Mouse (Mus musculus) adrenal gland, adult 2 months (tissue): ENCODE results near the gene Rasd1. TPM values are rescaled to one million over a fixed set of nuclear protein-coding genes. Genes with fewer than 3 reads are reported as not detected.
A peak's percentile ranks its signal among the peaks of the same experiment; 100 is the strongest.

Experiments used
- DNase-seq: peaks from one replicate; pipeline ENCODE4 v3.0.0; 2021
- long read RNA-seq: library from polyadenylated mRNA; stranded (forward); transcript quantifications from one replicate; pipeline ENCODE4 v2.0.0, GENCODE M21; 2021
- polyA plus RNA-seq: library from polyadenylated mRNA; depleted of rRNA; stranded (reverse); fragments of >200 nt; gene quantifications from 2 replicates; pipeline ENCODE4 v1.2.3, GENCODE M21; 2012; rRNA removed
- total RNA-seq, 2 experiments: library from RNA; stranded (reverse); gene quantifications; 2 replicates each; pipeline ENCODE4 v1.2.3; 2021

Gene Rasd1
- total RNA-seq (10 to 100 TPM; 20.7 to 43.3 TPM), polyA plus RNA-seq (24.8 and 31.6 TPM in 2 replicates)
- long read RNA-seq, transcript Rasd1-201 (2 exons, 1,611 nt): major isoform, 26 of 28 reads
- long read RNA-seq, partial matches to known transcripts: 2 of 28 reads
- long read RNA-seq, other reads (novel, unspliced or antisense): 0 of 28 reads

DNA sequence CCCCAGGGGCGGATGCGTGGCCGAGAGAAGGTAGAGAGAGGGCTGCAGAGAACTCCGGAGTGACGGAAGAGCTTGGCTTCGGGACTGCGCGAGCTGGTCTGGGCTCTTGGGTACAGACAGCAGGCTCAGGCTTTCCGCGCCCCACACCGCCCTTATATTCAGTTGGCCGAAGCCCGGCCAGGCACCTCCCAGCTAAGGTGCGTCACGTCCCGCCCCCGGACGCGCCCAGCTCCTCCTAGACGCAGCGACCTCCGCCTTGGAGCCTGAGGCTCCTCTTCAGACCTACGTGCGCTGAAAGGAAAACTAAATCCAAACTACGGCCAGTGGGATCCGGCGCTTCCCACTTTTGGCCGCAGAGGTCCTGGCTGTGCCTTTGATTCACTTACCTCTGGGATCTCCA lies at the start of gene Rasd1:
Gene Rasd1, minus strand, starts transcription at position 127 of the 400 bp plus-strand sequence.
- peak; percentile 94 for DNase-seq

DNA sequence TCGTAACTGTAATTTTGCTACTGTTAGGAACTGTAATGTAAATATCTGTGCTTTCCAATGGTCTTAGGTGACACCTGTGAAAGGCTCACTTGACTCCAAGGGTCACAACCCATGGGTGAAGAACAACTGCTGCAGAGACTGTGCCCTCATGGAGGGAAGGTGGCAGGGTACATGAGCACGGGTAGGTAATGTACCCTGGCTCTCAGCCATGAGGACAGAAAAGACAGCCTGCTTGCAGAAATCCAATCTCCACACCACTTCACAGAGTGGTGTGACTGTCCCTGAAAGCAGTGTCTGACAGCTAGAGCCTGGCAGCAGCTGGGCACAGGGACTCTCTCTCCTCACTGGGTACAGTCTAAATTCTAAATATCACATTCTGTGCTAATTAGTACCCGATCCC lies 46.8 kb upstream of the Rasd1 start:
- DNase-seq: no peak

DNA sequence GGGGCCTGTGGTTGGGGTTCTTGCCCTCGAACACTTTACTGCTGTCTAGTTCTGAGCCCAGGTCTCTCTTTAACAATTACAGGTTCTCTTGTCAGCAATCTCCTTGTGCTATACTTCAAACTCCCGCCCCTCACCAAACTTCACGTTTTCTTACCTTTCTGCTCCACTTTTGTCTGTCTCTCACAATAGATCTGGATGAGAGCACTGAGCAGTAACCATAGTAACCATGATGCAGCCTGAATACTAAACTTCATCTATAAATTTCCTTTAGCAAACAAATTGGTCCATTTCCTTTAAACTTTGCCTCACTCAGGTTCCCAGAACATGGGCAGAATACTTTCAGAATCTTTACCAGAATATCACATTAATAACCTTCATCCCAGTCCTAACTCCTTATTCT lies 44.7 kb upstream of the Rasd1 start:
- DNase-seq: no peak

DNA sequence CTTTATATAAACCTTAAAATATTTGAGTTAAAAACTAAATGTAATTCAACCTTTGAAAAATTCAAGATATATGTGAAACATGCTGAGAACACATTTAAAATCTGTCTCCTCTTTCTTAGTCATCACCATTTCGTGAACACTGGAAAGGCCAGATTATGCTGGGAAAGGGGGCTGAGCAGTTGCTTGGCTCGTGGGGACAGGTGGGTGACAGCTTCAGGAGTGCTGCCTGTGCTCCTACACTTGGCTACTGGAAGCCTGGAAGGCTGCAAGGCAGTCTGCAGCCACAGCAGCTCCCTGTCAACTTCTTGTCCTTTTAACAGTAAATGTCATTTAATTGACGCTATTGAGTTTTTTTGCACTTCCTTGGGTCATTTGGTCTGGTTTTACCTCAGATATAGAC lies 41.1 kb upstream of the Rasd1 start:
- no peak for DNase-seq

DNA sequence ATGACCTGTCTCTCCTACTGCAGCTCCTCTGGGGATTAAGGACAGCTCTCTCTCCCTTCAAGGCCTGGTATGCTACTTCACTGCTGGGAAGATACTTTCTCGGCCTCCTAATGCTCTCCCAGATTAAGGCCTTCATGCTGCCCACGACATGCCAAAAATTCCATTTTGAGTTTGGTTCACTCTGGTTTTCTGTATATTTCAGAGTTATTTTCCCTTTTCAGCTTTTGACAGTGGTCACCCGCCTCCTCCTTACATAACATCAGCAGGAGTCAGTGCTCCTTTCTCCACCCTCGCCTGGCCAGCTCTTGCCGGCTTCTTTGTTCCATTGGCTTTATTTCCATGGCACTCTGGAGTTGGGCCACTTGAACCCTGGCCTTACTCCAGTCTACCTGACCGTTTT lies 40.0 kb upstream of the Rasd1 start:
- DNase-seq: no peak

DNA sequence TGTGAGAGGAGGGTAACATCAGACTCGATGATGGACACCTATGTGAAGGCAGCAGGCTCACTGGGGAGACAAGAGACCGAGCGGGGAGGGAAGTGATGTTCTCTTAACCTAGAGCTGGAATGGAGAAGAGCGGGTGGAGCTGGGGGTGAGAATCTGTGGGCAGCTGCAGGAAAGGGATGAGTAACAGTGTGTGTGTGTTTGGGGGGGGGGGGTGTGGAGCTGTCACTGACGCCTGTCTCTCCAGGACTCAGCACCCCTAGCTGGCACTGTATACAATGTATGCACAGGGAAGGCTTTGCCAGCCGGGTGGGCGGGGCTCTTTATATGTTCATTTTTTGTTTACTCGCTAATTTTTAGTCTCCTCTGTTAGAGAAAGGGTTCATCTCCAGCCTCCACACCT lies 39.1 kb upstream of the Rasd1 start:
- no peak for DNase-seq

DNA sequence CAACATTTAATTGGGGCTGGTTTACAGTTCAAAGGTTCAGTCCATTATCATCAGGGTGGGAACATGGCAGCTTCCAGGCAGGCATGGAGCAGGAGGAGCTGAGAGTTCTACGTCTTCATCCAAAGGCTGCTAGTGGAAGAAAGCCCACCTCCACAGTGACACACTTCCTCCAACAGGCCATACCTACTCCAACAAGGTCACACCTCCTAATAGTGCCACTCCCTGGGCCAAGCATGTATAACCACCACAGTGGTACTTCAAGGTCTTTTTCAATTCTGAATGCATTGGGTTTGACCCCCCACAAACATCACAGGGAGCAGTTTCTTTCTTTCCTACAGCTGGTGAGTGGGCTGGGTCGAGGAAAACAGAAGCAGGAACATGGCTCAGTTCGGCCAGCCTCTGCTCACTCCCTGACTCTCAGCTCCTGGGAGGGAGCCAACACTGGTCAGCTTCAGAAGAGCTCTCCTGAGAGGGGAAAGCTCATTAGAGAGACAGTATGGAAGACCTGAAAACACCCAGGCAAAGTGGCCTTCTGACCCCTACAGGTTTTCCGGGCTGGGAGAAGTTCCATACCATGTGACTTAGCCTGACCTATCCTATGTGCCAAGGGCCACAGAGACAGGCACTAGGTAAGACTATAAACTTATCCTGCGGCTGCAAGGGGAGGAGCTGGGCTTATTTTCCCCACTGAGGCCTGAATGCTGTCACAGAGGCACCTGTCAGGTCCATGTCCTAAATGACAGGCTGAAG lies 36.7 kb upstream of the Rasd1 start:
- no peak for DNase-seq

DNA sequence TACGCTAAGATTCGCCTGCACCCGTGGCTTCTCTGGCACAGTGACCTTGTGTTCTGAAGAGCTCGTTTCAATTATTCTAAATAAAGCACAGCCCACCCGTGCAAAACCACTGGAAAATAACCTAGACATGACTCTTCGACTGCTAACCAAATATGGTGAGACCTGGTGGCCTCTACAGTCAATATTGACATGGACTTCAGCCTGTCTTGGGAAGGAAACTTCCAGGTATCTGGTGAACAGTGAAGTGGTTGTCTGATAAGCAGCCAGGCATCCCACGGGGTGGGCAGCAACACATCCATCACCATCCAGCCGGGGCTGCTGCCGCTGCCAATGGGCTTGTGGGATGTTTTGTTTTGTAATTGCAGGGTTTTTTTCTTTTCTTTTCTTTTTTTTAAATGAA lies 29.6 kb upstream of the Rasd1 start:
- no peak for DNase-seq

DNA sequence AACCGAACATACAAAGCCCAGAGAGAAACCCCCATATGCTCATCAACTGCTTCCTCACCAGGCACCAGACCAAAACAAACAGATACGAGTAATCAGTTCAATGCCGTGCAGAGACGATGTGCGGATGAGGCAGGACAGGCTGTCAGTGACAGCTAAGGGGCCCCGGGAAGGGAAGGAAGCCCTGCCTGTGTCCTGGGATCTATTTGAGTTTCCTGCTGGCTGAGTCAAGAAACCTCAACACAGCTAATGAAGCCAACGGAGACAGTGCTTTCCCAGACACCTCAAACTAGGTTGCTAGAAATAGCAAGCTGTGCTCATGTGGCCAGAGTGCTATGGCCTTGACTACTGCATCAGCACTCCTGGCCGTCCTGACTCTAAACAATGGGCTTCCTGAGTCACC lies 26.6 kb upstream of the Rasd1 start:
- DNase-seq: peak; percentile 15

DNA sequence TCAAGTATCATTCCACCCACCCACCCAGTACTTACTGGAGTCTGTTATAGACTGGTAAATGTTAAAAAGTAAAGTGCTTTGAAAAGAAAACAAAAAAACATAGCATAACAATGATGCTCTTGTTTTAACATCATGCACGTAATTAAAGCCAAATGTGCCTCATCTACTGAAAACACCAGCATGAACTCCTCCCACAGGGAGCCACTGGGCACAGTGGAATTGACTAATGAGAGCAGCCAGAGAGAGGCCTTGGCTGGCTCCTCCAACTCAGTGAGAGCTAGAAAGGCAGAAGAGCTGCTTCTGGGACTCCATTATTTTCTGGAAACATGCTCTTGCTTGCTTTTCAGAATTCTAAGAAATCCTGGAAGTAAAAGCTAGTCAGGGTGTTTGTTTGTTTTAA lies 24.7 kb upstream of the Rasd1 start:
- DNase-seq: no peak

DNA sequence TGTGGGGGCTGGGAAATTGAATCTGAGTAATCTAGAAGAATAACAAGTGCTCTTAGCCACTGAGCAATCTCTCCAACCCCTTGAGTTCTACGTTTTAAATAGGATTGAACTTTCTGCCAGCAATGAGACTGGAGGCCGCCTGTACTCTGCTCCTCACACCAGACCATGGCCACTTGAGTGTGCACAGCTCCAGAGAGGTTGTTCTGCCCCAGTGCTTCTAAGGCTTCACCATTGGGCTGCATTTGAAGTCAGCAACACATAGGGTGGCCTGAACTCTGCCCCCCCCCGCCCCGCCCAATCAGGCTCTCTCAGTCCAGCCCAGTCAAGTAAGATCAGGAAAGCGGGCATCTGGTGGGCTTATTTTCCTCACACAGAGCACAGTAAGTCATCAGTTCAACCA lies 13.1 kb upstream of the Rasd1 start:
- DNase-seq: no peak

DNA sequence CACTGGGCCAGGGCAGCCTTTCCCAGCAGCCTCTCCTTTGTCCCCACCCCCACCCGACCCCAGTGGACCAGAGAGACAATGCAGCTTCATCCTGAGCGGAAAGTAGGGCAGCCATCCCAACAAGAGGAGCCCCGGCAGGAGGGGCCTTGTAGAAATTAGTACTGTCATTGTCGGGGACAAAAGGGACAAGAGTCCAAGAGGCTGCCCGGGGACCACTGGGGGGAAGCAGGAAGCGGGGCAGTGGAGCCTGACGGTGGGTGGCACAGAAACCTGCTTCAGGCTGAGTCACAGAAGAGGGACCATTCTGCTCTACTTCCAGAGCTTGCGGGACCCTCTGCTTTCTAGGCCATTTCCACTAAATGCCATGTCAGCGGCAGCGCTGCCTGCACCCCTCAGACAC lies 10.5 kb upstream of the Rasd1 start:
- no peak for DNase-seq

DNA sequence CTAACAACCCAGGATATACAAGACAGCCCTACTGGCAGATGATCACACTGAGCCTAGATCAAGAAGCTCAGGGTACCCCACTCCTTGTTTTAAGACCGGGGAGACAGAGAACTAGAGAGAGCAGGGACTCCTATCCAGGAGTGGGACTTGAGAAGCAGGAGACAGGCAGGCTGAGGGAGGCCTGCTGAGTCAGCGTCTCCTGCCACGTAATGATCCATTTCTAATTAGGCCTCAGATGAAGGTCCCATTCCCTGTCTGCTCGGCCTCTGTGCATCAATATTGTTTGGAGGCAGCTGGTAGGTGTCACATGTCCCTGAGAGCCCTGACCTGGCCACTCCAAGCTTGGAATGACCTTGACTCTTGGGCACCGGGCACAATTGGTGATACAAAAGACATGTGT lies 8.6 kb upstream of the Rasd1 start:
- no peak for DNase-seq

DNA sequence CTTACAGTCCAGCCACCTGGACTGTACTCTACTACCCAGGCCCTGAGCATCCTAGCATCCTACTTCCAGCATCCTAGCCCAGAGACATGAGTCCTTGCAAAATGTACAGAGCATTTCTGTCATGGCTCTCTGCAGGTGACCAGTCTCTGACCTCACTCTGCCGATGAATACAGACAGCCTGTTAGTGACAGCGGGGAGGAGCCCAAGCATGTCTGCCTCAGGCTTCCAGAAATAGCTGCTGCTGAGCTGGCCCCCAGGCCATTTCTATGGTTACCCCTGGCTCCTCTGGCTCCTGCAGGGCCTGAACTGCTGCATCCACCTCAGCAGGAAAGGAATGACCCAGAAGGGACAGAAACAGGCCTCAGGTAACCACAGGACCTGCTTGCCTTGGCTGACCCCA lies 6.9 kb upstream of the Rasd1 start:
- DNase-seq: no peak

DNA sequence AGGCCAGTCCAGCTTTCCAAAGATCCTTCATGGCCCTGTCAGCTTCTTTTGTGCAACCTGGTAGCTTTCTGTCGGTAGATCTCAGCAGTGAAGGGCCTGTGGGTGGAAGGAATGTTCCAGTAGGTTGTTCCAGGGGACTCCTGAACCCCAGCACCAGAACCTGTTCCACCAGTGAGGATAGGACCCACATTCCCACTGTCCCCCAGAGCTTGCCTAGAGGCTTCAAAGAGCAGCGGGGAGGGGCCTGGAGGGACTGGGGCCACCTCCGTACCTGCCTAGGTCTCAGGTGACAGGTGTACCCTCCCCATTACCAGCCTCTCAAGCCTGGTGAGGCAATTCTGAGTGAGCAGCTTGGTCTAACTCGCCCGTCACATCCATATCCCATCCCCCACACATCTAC lies 6.0 kb upstream of the Rasd1 start:
- no peak for DNase-seq

DNA sequence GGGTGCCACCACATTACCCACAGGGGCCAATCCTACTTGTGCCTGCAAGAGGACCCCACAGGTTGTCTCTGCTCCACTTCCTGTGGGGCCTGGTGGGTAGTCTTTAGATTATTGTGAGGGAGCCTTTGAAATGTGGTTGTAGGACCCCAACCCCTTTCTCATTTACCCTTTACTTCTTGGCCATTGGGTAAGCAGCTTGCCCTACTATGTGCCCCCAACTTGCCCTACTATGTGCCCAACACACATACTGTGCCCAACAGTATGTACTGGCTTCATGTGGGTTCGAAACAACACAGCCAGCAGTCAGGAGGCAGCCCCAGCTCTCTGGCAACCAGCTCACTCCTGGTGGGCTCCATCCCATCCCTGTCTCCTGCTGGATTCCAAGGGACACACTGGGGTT lies 3.0 kb upstream of the Rasd1 start:
- no peak for DNase-seq

DNA sequence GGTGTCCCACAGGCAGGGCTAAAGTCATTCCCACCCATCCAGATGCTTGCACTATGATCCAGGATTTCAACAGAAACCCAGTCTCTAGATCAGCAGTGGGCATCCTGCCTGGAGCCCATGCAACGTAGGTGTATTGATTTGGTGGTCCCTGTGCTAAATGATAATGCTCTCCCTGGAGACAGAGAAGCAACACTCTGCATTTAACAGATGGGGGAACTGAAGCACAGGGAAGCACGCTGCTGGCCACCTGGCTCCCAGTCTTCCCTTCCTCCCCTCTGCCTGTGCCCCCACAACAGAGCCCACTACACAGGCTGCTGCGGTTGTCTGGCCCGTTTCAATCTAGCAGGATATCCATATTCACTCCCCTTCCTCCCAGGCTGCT lies 1.3 kb upstream of the Rasd1 start:
- no peak for DNase-seq

DNA sequence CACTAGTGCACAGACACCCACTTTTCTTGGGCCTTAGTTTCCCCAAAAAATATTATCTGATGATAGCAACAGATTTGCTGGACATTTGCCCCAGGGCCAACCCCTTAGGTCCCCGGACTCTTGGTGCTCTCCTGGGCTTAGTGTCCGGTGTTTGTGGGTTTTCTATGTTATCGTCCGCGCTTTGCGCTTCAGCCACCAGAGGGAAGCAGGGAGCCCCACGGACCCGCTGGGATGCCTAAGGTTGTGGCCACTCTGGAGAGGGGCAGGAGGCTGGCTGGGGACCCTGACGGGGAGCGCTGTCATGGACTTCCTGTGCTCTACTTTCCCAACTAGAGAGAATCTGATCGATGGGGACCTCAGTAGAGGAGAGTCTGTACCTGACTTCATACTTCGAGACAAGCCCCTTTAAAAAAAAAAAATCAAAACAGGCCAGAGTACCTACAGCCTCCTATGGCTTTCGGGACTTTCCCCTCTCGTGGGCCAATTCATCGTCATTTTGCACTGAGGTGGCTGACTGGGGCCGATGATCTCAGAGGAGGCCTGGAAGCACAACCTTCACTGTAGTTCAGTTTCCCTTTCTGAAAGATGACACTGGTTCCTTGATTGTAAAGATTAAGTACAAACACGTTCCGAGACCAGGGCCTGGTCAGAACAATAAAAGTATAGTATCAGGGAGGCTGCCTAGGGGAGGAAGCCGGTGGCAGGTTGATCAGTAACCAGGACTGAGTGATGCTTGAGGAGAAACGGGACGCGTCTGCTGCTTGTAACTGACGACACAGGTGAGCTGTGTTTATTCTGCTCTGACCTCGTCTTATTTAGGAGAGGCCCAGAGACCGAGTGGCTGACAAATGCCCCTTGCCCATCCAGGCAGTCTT lies 720 bp upstream of the Rasd1 start:
- peak; percentile 88 for DNase-seq

DNA sequence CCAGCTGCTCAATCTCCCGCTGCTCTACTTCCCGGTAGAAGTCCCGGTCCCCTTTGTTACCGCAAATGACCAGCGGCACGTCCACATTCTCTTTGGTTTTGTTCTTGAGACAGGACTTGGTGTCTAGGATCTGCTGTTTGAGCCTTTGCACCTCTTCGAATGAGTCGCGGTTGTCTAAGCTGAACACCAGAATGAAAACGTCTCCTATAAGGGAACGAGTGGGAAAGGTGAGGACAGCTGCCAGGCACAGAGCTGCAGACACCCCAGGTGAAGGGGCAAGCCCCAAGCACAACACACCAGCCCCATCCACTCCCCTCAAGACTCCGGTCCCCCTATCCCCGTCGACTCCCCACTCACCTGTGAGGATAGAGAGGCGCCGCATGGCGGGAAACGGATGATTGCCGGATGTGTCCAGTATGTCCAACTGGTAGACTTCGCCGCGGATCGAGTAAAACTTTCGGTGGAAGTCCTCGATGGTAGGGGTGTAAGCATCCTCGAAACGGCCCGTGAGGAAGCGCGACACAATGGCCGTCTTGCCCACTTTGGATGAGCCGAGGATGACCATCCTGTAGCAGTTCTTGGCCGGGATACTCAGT lies 483 bp downstream of the Rasd1 start:
- DNase-seq: no peak

DNA sequence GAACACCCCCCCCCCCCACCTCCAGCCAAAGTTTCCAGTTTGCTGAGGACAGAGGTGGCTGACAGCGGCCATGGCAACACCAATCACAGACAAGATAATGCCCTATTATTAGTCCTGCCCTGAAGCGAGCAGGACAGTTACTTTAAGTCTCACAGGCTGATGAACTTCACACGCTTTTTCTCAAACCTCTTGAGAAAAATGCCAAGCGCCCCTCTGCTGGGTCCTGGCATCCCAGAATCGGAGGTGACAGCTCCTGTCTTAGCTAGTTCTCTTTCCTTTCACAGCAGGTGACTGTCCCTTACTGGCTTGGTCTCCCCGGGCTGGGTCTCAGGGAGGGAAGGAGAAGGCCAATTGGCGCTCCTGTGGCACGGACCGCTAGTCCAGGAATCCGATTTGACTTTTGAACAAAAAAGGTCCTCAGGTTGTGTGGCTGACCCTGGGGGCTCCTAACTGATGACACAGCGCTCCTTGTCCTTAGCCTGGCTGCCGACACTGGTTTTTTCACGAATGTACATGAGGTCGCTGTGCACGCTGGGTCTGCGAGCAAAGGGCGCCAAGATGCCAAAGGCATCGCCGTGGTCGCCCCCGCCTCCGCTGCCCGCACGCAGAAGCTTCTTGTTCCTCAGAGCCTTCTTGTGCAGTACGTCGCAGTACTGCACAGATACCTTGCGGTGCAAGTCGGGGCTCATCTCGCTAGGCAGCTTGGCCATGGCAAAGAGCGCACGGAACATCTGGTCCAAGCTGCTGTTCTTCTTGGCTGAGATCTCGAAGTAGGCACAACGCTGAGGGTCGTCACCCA lies 1.2 kb downstream of the Rasd1 start:
- peak; percentile 30 for DNase-seq

DNA sequence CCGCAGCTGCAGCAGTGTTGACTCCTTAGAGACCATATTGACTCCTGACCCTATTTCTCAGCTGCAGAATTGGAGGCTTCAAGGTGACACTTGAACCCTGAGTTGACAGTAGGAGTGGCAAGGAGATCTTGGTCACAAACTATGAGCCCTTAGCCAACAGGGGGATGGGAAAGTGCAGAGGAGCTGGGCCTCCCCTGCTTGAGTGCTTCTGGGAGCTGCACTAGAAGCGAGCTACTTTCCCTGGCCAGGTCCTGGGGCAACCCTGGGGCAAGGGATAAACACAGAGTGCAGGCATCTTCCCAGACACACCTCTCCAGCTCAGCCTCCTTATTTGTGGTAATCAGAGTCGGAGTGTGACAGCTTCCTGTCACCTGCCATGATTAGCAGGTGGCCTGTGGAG lies 2.2 kb downstream of the Rasd1 start:
- no peak for DNase-seq

DNA sequence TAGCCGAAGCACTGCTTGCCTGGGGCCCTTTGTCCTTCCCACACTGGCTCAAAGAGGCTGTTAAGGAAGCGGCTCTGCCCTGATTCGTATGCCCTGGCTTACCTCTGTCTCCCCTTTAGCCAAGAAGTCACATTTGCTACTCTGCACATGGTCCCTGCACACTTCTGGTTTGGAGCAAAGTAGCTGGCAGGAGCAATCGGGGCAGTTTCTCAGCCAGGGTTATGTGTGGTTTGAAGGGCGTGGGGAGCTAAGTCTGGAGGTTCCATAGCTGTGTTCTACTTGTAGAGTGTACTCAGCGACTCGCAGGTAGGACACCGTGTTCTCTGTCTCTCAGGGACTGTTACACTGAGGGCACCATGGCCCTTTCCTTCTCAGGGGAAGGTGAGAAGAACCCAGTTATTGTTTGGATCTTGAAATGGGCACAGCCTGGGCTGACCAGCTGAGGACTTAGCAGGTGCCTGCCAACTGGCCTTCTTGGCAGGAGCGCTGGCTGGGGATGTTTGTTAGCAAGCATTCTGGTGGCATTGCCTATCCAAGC lies 3.3 kb downstream of the Rasd1 start:
- DNase-seq: no peak
